Mouse (Mus musculus): Measurements from ENCODE around the gene H1fx.

DNA sequence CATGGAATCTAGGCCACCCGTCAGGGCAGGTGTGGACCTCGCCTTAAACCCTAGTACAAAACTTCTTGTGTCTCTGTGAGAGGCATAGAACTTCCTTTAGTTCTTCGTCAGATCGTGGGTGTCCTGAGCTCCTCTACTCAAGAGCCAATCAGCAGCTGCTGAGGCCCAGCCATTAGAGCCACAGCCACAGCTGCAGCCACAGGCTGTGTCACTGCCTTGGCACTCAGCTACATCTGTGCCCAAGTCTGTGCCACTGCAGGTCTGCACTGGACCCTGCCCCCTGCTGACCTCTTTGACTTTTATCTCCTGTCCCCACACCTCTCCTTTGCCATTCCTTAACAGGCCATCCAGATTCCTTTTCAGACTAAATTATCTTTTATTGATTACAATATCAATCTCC lies 9.8 kb upstream of the H1fx start:
- TF ChIP-seq CTCF (IDR thresholded peaks at IDR 0.05; ENCODE audit: extremely low read depth, insufficient read depth, insufficient read length, insufficient replicate concordance): no peak
- no peak for TF ChIP-seq POLR2A (IDR thresholded peaks at IDR 0.05; ENCODE audit: low read depth, low read length)

Measured in spleen, adult 2 months (tissue).